ENCODE assay signal across 15 mouse cellular contexts in the genomic region with DNA sequence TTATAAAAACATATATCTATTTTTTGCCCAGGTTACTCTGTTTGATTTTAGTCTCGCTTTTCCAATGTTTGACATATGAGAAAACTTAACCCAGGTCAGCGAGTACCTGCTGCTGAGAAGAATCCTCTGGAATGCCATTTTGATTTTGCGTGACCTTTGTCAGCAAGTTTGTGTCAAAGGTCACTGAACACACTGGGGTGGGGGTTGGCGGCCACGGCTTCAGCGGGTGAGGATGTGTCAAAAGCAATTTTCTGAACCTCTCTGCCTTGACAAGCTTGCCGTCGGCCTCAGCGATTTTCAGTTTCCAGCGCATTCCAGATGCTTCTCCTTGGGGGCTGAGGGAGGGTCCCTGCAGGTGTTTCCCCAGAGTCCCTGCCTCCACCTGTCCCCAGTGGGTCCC.
"Had no signal": no experiment of that assay in that cellular context is flagged by ENCODE, and none has a peak within 500 bp of the region (broad histone marks: within the 10 kb centered on the region; RNA-seq: fewer than 3 reads in every experiment).

No protein-coding gene starts in this region.

- H3K36me3 ChIP-seq: midbrain, embryonic 13.5 days; midbrain, embryonic 15.5 days; neural tube, embryonic 12.5 days; stomach, embryonic 15.5 days had no signal

- H3K4me1 ChIP-seq: neural tube, embryonic 12.5 days had no signal

- DNase-seq: lung, adult 18-20 months; lung, embryonic 14.5 days; lung, postnatal 10 days; lung, postnatal 4 days; right cerebral cortex, postnatal 14 days; thymus, adult 2 months; thymus, postnatal 25 days; thymus, postnatal 4 days had no signal

- H3K9me3 ChIP-seq: midbrain, embryonic 15.5 days had no signal

- H3K4me2 ChIP-seq: lung, embryonic 14.5 days; midbrain, embryonic 11.5 days; midbrain, embryonic 13.5 days; midbrain, embryonic 15.5 days; neural tube, embryonic 12.5 days; stomach, embryonic 15.5 days had no signal

- H3K4me3 ChIP-seq: midbrain, embryonic 13.5 days; midbrain, embryonic 15.5 days; myocyte; neural tube, embryonic 12.5 days; stomach, embryonic 15.5 days had no signal

- H3K27ac ChIP-seq: midbrain, embryonic 13.5 days; midbrain, embryonic 15.5 days; neural tube, embryonic 12.5 days; stomach, embryonic 15.5 days; stomach, postnatal 0 days had no signal

- ATAC-seq: midbrain, embryonic 13.5 days; midbrain, embryonic 15.5 days had no signal

- H3K9ac ChIP-seq: lung, embryonic 14.5 days; midbrain, embryonic 13.5 days; midbrain, embryonic 15.5 days; neural tube, embryonic 12.5 days; stomach, embryonic 15.5 days had no signal
